Mouse (Mus musculus): ENCODE measurements around the gene Ildr1. TPM values are rescaled to one million over a fixed set of nuclear protein-coding genes. Genes with fewer than 3 reads are reported as not detected.

Ildr1 gene
- polyA plus RNA-seq, 2 experiments, result 0.03 to 0.08 TPM

DNA sequence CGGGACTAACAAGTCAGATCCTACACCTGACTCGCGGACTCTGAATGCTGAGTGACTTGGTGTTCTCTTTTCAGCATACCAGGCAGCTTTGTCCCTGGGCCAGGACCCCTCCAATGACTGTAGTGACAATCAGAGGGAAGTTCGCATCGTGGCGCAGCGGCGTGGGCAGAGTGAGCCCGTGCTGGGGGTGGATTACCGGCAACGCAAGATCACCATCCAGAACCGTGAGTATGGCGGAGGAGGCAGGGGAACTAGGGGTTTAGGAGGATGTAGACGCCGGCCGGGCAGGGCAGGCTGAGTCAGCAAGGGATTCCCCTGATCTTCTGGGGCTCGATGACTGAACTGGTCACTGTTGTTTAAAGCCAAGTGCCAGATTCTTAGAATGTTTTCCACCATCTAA, 15.6 kb downstream of the Ildr1 start:
- Histone ChIP-seq H3K9me3 (ENCODE audit: control insufficient read depth, low read length) (no peaks in the 10 kb centered on the region), H3K4me3 (ENCODE audit: insufficient read depth in 1 of 2, low read depth in 2 of 2, low read length in 2 of 2) (no peak overlapping the region), H3K27me3 (ENCODE audit: control insufficient read depth, insufficient read depth, low read length) (no peaks in the 10 kb centered on the region), H3K36me3 (replicated peaks; ENCODE audit: control insufficient read depth, insufficient read depth, low read depth) (no peaks in the 10 kb centered on the region), H3K4me1 (replicated peaks; ENCODE audit: control insufficient read depth in 2 of 2, insufficient read depth in 2 of 2, low read length in 1 of 2) (peaks cover 0 to 4% of the 10 kb centered on the region in 2 experiments; a peak in 2 of 4 replicates), H3K27ac (no peak overlapping the region), H3K9ac (replicated peaks) (no peak overlapping the region), H3K4me2 (ENCODE audit: low read depth) (no peak overlapping the region)
- DNase-seq (ENCODE audit: low read depth in 3 of 3, low spot score in 3 of 3), result no peak
- WGBS (ENCODE audit: insufficient replicate concordance), result 67% methylated on average over 17 of the region's 17 CpGs
- no peak for ATAC-seq (ENCODE audit: insufficient read depth)
- TF ChIP-seq CTCF (IDR thresholded peaks at IDR 0.05; ENCODE audit: low read depth), result no peak
- TF ChIP-seq EP300 (IDR thresholded peaks at IDR 0.05; ENCODE audit: low read depth), result no peak

DNA sequence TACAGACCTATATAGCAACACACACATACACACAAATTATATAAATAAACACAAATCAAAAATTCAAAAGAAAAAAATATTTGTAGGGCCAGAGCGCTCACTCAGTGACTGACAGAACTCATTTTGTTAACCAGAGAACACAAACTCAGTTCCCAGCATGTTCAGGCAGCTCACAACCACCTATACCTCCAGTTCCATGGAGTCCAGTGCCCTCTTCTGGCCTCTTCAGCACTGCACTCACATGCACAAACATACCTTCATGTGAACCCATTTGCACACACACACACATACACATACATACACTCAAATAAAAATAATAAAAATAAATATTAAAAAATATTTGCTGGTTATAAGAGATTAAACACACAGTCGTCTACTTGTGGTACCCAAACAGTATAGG, 17.0 kb downstream of the Ildr1 start:
- no peak overlapping the region for H3K4me3 ChIP-seq (ENCODE audit: insufficient read depth in 1 of 2, low read depth in 2 of 2, low read length in 2 of 2)
- no peaks in the 10 kb centered on the region for H3K9me3 ChIP-seq (ENCODE audit: control insufficient read depth, low read length)
- DNase-seq (ENCODE audit: low read depth in 3 of 3, low spot score in 3 of 3), result no peak
- TF ChIP-seq EP300 (IDR thresholded peaks at IDR 0.05; ENCODE audit: low read depth), result no peak
- peak; percentile 21; the same call in 1 of the 2 replicates for TF ChIP-seq CTCF (IDR thresholded peaks at IDR 0.05; ENCODE audit: low read depth)
- no peak overlapping the region for H3K27ac ChIP-seq
- no peak for ATAC-seq (ENCODE audit: insufficient read depth)
- H3K36me3 ChIP-seq (replicated peaks; ENCODE audit: control insufficient read depth, insufficient read depth, low read depth), result no peaks in the 10 kb centered on the region
- H3K27me3 ChIP-seq (ENCODE audit: control insufficient read depth, insufficient read depth, low read length), result no peaks in the 10 kb centered on the region
- H3K4me2 ChIP-seq (ENCODE audit: low read depth), result no peak overlapping the region
- no peak overlapping the region for H3K9ac ChIP-seq (replicated peaks)
- H3K4me1 ChIP-seq (replicated peaks; ENCODE audit: control insufficient read depth in 2 of 2, insufficient read depth in 2 of 2, low read length in 1 of 2), result peaks cover 0 to 4% of the 10 kb centered on the region in 2 experiments; a peak in 2 of 4 replicates
- WGBS (ENCODE audit: insufficient replicate concordance), result 56% methylated on average over 2 of the region's 2 CpGs

DNA sequence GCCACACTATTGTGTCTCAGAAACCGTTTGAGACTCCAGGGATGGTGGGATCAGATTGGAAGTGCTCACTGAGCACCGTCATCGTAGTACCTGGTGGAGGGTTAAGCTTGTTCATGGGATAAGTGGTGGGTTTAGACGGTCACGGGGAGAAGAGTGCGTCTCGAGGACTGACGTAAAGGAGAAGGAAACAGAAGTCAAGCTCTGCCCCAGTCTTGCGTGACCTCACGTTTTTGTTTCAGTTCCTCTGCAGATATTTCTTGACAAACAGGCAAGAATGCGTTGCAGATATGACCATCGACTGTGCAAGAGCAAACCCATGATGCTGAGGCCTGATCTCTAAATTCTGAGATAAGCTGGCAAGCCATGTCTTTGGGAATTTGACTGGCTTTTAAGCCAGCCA, 18.0 kb downstream of the Ildr1 start:
- H3K27me3 ChIP-seq (ENCODE audit: control insufficient read depth, insufficient read depth, low read length), result no peaks in the 10 kb centered on the region
- no peak for TF ChIP-seq CTCF (IDR thresholded peaks at IDR 0.05; ENCODE audit: low read depth)
- TF ChIP-seq EP300 (IDR thresholded peaks at IDR 0.05; ENCODE audit: low read depth), result no peak
- no peak overlapping the region for H3K4me2 ChIP-seq (ENCODE audit: low read depth)
- no peaks in the 10 kb centered on the region for H3K9me3 ChIP-seq (ENCODE audit: control insufficient read depth, low read length)
- no peak overlapping the region for H3K27ac ChIP-seq
- ATAC-seq (ENCODE audit: insufficient read depth) (no peak), DNase-seq (ENCODE audit: low read depth in 3 of 3, low spot score in 3 of 3) (peak in 2 of 3 experiments; percentile 12 to 17)
- H3K9ac ChIP-seq (replicated peaks), result no peak overlapping the region
- H3K36me3 ChIP-seq (replicated peaks; ENCODE audit: control insufficient read depth, insufficient read depth, low read depth), result no peaks in the 10 kb centered on the region
- no peak overlapping the region for H3K4me3 ChIP-seq (ENCODE audit: insufficient read depth in 1 of 2, low read depth in 2 of 2, low read length in 2 of 2)
- 51% methylated on average over 12 of the region's 12 CpGs for WGBS (ENCODE audit: insufficient replicate concordance)
- peaks cover 0 to 4% of the 10 kb centered on the region in 2 experiments; a peak in 2 of 4 replicates for H3K4me1 ChIP-seq (replicated peaks; ENCODE audit: control insufficient read depth in 2 of 2, insufficient read depth in 2 of 2, low read length in 1 of 2)

DNA sequence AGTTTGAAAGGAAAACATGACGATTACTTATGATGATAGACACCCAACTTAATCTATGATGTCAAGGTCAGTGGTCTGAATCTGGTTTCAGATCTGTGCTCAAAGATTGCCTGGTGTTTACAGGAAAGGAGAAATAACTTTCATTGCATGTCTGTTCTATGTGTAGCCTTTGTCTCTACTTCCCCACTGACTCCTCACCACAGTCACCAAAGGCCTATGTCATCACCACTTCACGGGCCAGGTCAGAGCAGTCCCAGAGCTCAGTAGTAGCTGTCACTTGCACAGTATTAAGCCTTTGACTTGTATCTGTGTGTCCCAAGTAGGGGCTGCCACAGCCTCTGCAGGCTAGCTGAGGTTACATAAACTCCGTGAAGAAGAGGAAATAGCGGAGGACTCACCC, 23.7 kb downstream of the Ildr1 start:
- Histone ChIP-seq H3K9me3 (ENCODE audit: control insufficient read depth, low read length) (no peaks in the 10 kb centered on the region), H3K4me2 (ENCODE audit: low read depth) (no peak overlapping the region), H3K9ac (replicated peaks) (no peak overlapping the region), H3K4me3 (ENCODE audit: insufficient read depth in 1 of 2, low read depth in 2 of 2, low read length in 2 of 2) (no peak overlapping the region), H3K4me1 (replicated peaks; ENCODE audit: control insufficient read depth in 2 of 2, insufficient read depth in 2 of 2, low read length in 1 of 2) (no peaks in the 10 kb centered on the region), H3K27me3 (ENCODE audit: control insufficient read depth, insufficient read depth, low read length) (no peaks in the 10 kb centered on the region), H3K27ac (no peak overlapping the region), H3K36me3 (replicated peaks; ENCODE audit: control insufficient read depth, insufficient read depth, low read depth) (no peaks in the 10 kb centered on the region)
- TF ChIP-seq EP300 (IDR thresholded peaks at IDR 0.05; ENCODE audit: low read depth) (no peak), CTCF (IDR thresholded peaks at IDR 0.05; ENCODE audit: low read depth) (no peak)
- no peak for ATAC-seq (ENCODE audit: insufficient read depth)
- 41% methylated on average over 4 of the region's 4 CpGs for WGBS (ENCODE audit: insufficient replicate concordance)
- DNase-seq (ENCODE audit: low read depth in 3 of 3, low spot score in 3 of 3), result peak in 1 of 3 experiments; percentile 11

DNA sequence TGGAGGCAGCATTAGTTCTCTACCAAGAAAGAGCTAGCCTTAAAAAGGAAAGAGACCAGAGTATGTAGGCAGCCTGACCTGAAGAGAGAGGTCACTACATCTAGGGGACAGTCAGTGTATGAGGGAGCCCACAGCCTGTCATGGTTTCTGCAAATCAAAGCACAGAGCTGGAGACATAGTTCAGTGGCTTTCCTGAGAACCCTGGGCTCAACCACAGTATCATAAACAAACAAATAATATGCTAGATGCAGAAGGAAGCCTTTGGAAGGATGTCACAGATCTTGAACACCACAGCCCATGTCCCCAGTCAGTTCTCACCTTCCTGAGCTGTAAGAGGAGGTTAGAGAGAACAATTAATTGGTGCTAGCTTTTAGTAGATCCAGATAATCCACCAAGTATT, 24.9 kb downstream of the Ildr1 start:
- Histone ChIP-seq H3K4me3 (ENCODE audit: insufficient read depth in 1 of 2, low read depth in 2 of 2, low read length in 2 of 2) (no peak overlapping the region), H3K4me1 (replicated peaks; ENCODE audit: control insufficient read depth in 2 of 2, insufficient read depth in 2 of 2, low read length in 1 of 2) (no peaks in the 10 kb centered on the region), H3K27me3 (ENCODE audit: control insufficient read depth, insufficient read depth, low read length) (no peaks in the 10 kb centered on the region), H3K9me3 (ENCODE audit: control insufficient read depth, low read length) (no peaks in the 10 kb centered on the region), H3K36me3 (replicated peaks; ENCODE audit: control insufficient read depth, insufficient read depth, low read depth) (no peaks in the 10 kb centered on the region), H3K4me2 (ENCODE audit: low read depth) (no peak overlapping the region), H3K9ac (replicated peaks) (no peak overlapping the region), H3K27ac (no peak overlapping the region)
- no peak for ATAC-seq (ENCODE audit: insufficient read depth)
- no peak for TF ChIP-seq EP300 (IDR thresholded peaks at IDR 0.05; ENCODE audit: low read depth)
- TF ChIP-seq CTCF (IDR thresholded peaks at IDR 0.05; ENCODE audit: low read depth), result no peak
- DNase-seq (ENCODE audit: low read depth in 3 of 3, low spot score in 3 of 3), result no peak

Measured in liver, embryonic 14.5 days (tissue).